Mouse (Mus musculus) megakaryocyte-erythroid progenitor cell, adult 5-6 weeks (primary cell): ENCODE measurements around the gene Mecr. TPM values are rescaled to one million over a fixed set of nuclear protein-coding genes. Genes with fewer than 3 reads are reported as not detected.

ENCODE experiments used
- ATAC-seq: replicated peaks from 2 replicates; pipeline ENCODE4 v1.8.0; 2016; ENCODE audit warnings: mild to moderate bottlenecking, inconsistent platforms; ENCODE audit not compliant: severe bottlenecking, poor library complexity, low FRiP score, low TSS enrichment
- total RNA-seq, 2 experiments: library from RNA; stranded (forward) in 1 of 2; stranded (reverse) in 1 of 2; fragments of 200-1000, 215-1000 nt in 1 of 2; fragments of >200 nt in 1 of 2; fragmentation: Nextera tagmentation in 1 of 2; gene quantifications; 2 replicates each; pipeline ENCODE4 v1.2.3; 2014 to 2017

Gene Mecr
- total RNA-seq, 2 experiments from 2014 or later, result 63.1 to 77.8 TPM

GRCm38 (mm10) chr4:131915821-131916328, 72.6 kb downstream of the Mecr start:
- ATAC-seq, result no peak

- peak; percentile 66 for ATAC-seq
Measured at GRCm38 (mm10) chr4:131916425-131916824, 73.2 kb downstream of the Mecr start.

- ATAC-seq, result no peak
Measured at GRCm38 (mm10) chr4:131917010-131917555, 73.8 kb downstream of the Mecr start.

Other genes with a start within 250 kb of the Mecr start
- gene Ptpru, start 5.2 kb upstream of the Mecr start, total RNA-seq (2014; fragmentation: Nextera tagmentation), result not detected in 2 replicates
- not detected in 2 replicates for gene Ptpru, start 5.2 kb upstream of the Mecr start, total RNA-seq (2017)
- gene Srsf4, start 30.1 kb downstream of the Mecr start, total RNA-seq (2014; fragmentation: Nextera tagmentation), result 74.7 and 95.5 TPM in 2 replicates
- gene Srsf4, start 30.1 kb downstream of the Mecr start, total RNA-seq (2017), result 89.4 and 114 TPM in 2 replicates
- not detected in 2 replicates for gene Tmem200b, start 78.3 kb downstream of the Mecr start, total RNA-seq (2014; fragmentation: Nextera tagmentation)
- gene Tmem200b, start 78.3 kb downstream of the Mecr start, total RNA-seq (2017), result 0.80 TPM in 1 of 2 replicates, not detected in the other
- 1.8 TPM in 1 of 2 replicates, not detected in the other for gene Gm10300, start 231.2 kb downstream of the Mecr start, total RNA-seq (2014; fragmentation: Nextera tagmentation)
- 0.99 and 3.7 TPM in 2 replicates for gene Gm10300, start 231.2 kb downstream of the Mecr start, total RNA-seq (2017)
- 92.6 and 109 TPM in 2 replicates for gene Epb41, start 231.9 kb downstream of the Mecr start, total RNA-seq (2014; fragmentation: Nextera tagmentation)
- 74.2 and 82.1 TPM in 2 replicates for gene Epb41, start 231.9 kb downstream of the Mecr start, total RNA-seq (2017)